Mouse (Mus musculus) kidney, postnatal 0 days (tissue): Measurements from ENCODE around the gene Spred1. TPM values are rescaled to one million over a fixed set of nuclear protein-coding genes. Genes with fewer than 3 reads are reported as not detected.
A peak's percentile ranks its signal among the peaks of the same experiment; 100 is the strongest.

ENCODE experiments used
- ATAC-seq: fragments of 200-750 bp; cut with Nextera tagmentation; replicated peaks from 2 replicates; pipeline ENCODE4 v1.8.0; 2017; ENCODE audit warnings: low read depth, moderate number of reproducible peaks, moderate TSS enrichment, moderate library complexity; ENCODE audit not compliant: low FRiP score
- DNase-seq: peaks from one replicate; pipeline ENCODE4 v3.0.0-alpha.2; 2016; ENCODE audit warnings: low spot score
- H3K27ac ChIP-seq: fragments of 300-500 bp; sonication (generic); 2 replicates; pipeline ENCODE4 v1.5.1; 2014; ENCODE audit warnings: mild to moderate bottlenecking
- H3K27me3 ChIP-seq: fragments of 300-500 bp; sonication (generic); 2 replicates; pipeline ENCODE4 v1.6.1; 2014; ENCODE audit warnings: low read length, mixed read lengths; ENCODE audit not compliant: insufficient read depth
- H3K36me3 ChIP-seq: fragments of 300-500 bp; sonication (generic); 2 replicates; pipeline ENCODE4 v1.6.1; 2014; ENCODE audit warnings: low read length, mixed read lengths; ENCODE audit not compliant: insufficient read depth
- H3K4me1 ChIP-seq: fragments of 300-500 bp; sonication (generic); replicated peaks from 2 replicates; pipeline ENCODE4 v1.6.1; 2014; ENCODE audit warnings: antibody characterized with exemption, low read length, mixed read lengths; ENCODE audit not compliant: insufficient read depth
- H3K4me2 ChIP-seq: fragments of 300-500 bp; sonication (generic); 2 replicates; pipeline ENCODE4 v1.6.1; 2014; ENCODE audit warnings: mild to moderate bottlenecking, low read length, moderate library complexity, mixed read lengths
- H3K4me3 ChIP-seq: fragments of 300-500 bp; sonication (generic); replicated peaks from 2 replicates; pipeline ENCODE4 v1.5.1; 2014; ENCODE audit warnings: low read depth, low read length
- H3K9ac ChIP-seq: fragments of 300-500 bp; sonication (generic); 2 replicates; pipeline ENCODE4 v1.6.1; 2014; ENCODE audit warnings: low read depth, low read length
- H3K9me3 ChIP-seq: fragments of 300-500 bp; sonication (generic); replicated peaks from 2 replicates; pipeline ENCODE4 v1.6.1; 2016; ENCODE audit warnings: low read length, inconsistent platforms, mixed read lengths
- CTCF ChIP-seq: IDR thresholded peaks from 2 replicates; pipeline ENCODE4 v1.5.1; 2016; ENCODE audit warnings: antibody characterized with exemption, low read depth, mild to moderate bottlenecking, moderate library complexity
- WGBS: fragments of 180-500 bp; shearing (Covaris S2); extraction: QIAGEN DNeasy Blood & Tissue Kit; methylation state at CpG from one replicate; pipeline ENCODE4 v1.1.7; 2014; 5-methylcytosine and 5-hydroxymethylcytosine counted together
- polyA plus RNA-seq: library from polyadenylated mRNA; unstranded; fragments of >200 nt; fragmentation: Nextera tagmentation; extraction: Ambion mirVana; gene quantifications from 2 replicates; pipeline ENCODE4 v1.2.1, GENCODE M21; 2015

Spred1 gene
- polyA plus RNA-seq, 1 experiment from 2014 or later, result 17.5 TPM

- Histone ChIP-seq H3K9me3 (no peaks in the 10 kb centered on the region), H3K9ac (no peak overlapping the region), H3K27me3 (no peaks in the 10 kb centered on the region), H3K27ac (no peak overlapping the region), H3K4me3 (no peak overlapping the region), H3K36me3 (no peaks in the 10 kb centered on the region), H3K4me2 (no peak overlapping the region), H3K4me1 (0 out of 2 replicates have a peak, but pooled peaks cover under 1% of the 10 kb centered on the region)
- ATAC-seq (no peak), DNase-seq (no peak)
- TF ChIP-seq CTCF, result no peak
- 76% methylated on average over 2 of the region's 2 CpGs for WGBS
Observed at GRCm38 (mm10) chr2:117118516-117118915, 2.7 kb upstream of the Spred1 start.

- no peak for TF ChIP-seq CTCF
- Histone ChIP-seq H3K27ac (peak overlapping the region; percentile 99), H3K4me1 (0 out of 2 replicates have a peak, but pooled peaks cover 3% of the 10 kb centered on the region), H3K4me2 (peak overlapping the region; percentile 71), H3K9me3 (no peaks in the 10 kb centered on the region), H3K27me3 (no peaks in the 10 kb centered on the region), H3K36me3 (no peaks in the 10 kb centered on the region), H3K9ac (peak overlapping the region; percentile 99), H3K4me3 (peak overlapping the region; percentile 81)
- WGBS, result 5% methylated on average over 30 of the region's 30 CpGs
- peak; percentile 83 for DNase-seq
- ATAC-seq, result peak; percentile 26
Observed at GRCm38 (mm10) chr2:117119291-117120245, 1.6 kb upstream of the Spred1 start.

GRCm38 (mm10) chr2:117120246-117121211 lies 645 bp upstream of the Spred1 start:
- ATAC-seq (peak; percentile 83), DNase-seq (peak; percentile 96)
- no peaks in the 10 kb centered on the region for H3K36me3 ChIP-seq
- 0 out of 2 replicates have a peak, but pooled peaks cover 3% of the 10 kb centered on the region for H3K4me1 ChIP-seq
- WGBS, result under 1% methylated on average over 79 of the region's 101 CpGs
- peak overlapping the region; percentile 99 for H3K27ac ChIP-seq
- H3K4me3 ChIP-seq, result peak overlapping the region; percentile 81
- no peaks in the 10 kb centered on the region for H3K9me3 ChIP-seq
- H3K4me2 ChIP-seq, result peak overlapping the region; percentile 71
- peak overlapping the region; percentile 99 for H3K9ac ChIP-seq
- H3K27me3 ChIP-seq, result no peaks in the 10 kb centered on the region
- TF ChIP-seq CTCF, result peak; percentile 68

- Histone ChIP-seq H3K9ac (peak overlapping the region; percentile 99), H3K27me3 (no peaks in the 10 kb centered on the region), H3K36me3 (no peaks in the 10 kb centered on the region), H3K4me1 (0 out of 2 replicates have a peak, but pooled peaks cover 3% of the 10 kb centered on the region), H3K4me2 (peak overlapping the region; percentile 71), H3K9me3 (no peaks in the 10 kb centered on the region), H3K4me3 (peak overlapping the region; percentile 81), H3K27ac (peak overlapping the region; percentile 99)
- WGBS, result under 1% methylated on average over 19 of the region's 19 CpGs
- TF ChIP-seq CTCF, result no peak
- no peak for DNase-seq
- no peak for ATAC-seq
Observed at GRCm38 (mm10) chr2:117121984-117122605, 921 bp downstream of the Spred1 start.

GRCm38 (mm10) chr2:117122701-117123337 lies 1.6 kb downstream of the Spred1 start:
- 2% methylated on average over 17 of the region's 17 CpGs for WGBS
- H3K36me3 ChIP-seq, result no peaks in the 10 kb centered on the region
- no peak for TF ChIP-seq CTCF
- no peak overlapping the region; the same call in 1 of the 2 replicates for H3K27ac ChIP-seq
- no peaks in the 10 kb centered on the region for H3K27me3 ChIP-seq
- ATAC-seq (no peak), DNase-seq (peak; percentile 82)
- 0 out of 2 replicates have a peak, but pooled peaks cover 3% of the 10 kb centered on the region for H3K4me1 ChIP-seq
- peak overlapping the region; percentile 71 for H3K4me2 ChIP-seq
- peak overlapping the region; percentile 99 for H3K9ac ChIP-seq
- peak overlapping the region; percentile 81 for H3K4me3 ChIP-seq
- H3K9me3 ChIP-seq, result no peaks in the 10 kb centered on the region
